Mouse (Mus musculus): Measurements from ENCODE around the gene Usp29.

DNA sequence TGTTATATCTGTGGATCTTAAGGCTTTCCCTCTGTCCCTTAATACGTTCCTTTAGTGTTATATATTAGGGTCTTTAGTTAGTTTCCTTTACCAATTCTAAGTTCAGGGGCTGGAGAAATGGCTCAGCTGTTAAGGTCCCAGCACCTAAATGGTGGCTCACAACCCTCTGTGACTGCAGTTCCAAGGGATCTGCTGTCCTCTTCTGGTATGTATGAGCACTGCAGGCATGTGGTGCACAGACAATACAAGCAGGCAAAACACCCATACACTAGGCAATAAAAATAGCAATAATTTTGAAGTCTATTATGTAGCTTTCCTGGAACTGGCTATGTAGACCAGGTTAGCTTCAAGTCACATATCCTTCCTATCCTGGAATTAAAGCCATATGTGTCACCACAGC lies 228.2 kb downstream of the Usp29 start:
- TF ChIP-seq CTCF (IDR thresholded peaks at IDR 0.05; ENCODE audit: borderline replicate concordance, insufficient read depth, low read depth, low read length) (no peak), POLR2A (IDR thresholded peaks at IDR 0.05; ENCODE audit: borderline replicate concordance, insufficient read depth, low read length) (no peak)

All from cerebellum, adult 2 months (tissue).